Mouse (Mus musculus): ENCODE measurements around the gene Bri3. TPM values are rescaled to one million over a fixed set of nuclear protein-coding genes. Genes with fewer than 3 reads are reported as not detected.

Bri3 gene
- polyA plus RNA-seq, 1 experiment: 1.5 TPM

DNA sequence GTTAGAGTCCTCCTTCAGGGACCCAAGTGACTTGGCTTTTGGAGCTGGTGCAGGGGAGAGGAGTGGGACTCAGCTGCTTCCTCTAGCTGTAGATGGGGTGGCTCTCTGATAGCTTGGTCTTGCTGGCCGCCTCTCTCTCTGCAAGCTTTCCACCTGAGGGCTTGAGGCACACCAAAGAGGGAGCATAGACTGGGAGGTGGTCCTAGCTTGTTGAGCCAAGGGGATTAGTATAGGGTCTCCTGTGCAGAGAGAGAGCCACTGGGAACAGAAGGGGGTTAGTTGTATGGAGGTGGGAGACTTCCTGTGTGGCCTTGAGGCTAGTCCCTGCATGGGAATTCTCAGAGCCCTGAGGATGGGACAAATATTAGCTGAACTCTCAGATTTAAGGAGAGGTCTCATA, 12.7 kb downstream of the Bri3 start:
- Histone ChIP-seq H3K9me3 (ENCODE audit: control insufficient read depth, low read length) (no peaks in the 10 kb centered on the region), H3K36me3 (ENCODE audit: control insufficient read depth) (peaks cover 21% of the 10 kb centered on the region), H3K27me3 (ENCODE audit: control insufficient read depth) (peaks cover 13% of the 10 kb centered on the region), H3K4me1 (ENCODE audit: control insufficient read depth) (peaks cover 44% of the 10 kb centered on the region), H3K4me3 (replicated peaks) (peak overlapping the region; percentile 76)
- no peak for TF ChIP-seq GATA1 (IDR thresholded peaks at IDR 0.05; ENCODE audit: low read length)
- TF ChIP-seq TAL1 (IDR thresholded peaks at IDR 0.05; ENCODE audit: low read length): no peak

DNA sequence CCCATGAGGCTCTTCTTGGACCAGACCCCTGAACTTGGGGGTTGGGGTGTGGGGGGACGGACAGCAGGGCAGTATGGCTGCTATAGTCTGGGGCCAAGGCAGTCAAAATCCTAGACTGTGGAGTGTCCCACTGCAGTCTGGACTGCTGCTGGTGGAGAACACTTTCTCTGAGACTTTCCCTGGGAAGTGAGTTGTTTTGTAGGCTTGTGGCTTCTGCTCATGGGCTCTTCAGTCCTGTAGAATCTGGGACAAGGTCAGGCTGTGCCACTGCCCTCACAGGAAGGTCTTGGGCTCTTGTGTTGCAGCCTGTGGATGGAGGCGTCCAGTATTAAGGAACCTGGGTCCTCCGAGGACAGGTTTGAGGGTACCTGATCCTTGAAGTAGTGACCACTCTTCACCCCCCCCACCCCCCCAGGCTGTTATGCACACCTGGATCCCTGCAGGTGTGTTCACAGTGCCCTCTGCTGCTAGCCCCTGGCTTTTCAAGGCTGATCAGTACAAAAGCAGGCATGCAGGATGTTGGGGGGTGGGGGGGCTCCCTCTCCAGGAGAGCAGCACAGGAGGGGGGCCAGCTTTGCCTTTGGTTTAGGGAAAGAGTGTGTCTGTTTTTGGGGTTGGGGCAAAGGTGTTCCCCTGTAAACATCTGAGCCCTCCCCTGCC, 13.3 kb downstream of the Bri3 start:
- Histone ChIP-seq H3K9me3 (ENCODE audit: control insufficient read depth, low read length) (no peaks in the 10 kb centered on the region), H3K36me3 (ENCODE audit: control insufficient read depth) (peaks cover 21% of the 10 kb centered on the region), H3K4me1 (ENCODE audit: control insufficient read depth) (peaks cover 44% of the 10 kb centered on the region), H3K27me3 (ENCODE audit: control insufficient read depth) (peaks cover 13% of the 10 kb centered on the region), H3K4me3 (replicated peaks) (peak overlapping the region; percentile 76)
- TF ChIP-seq TAL1 (IDR thresholded peaks at IDR 0.05; ENCODE audit: low read length) (no peak), GATA1 (IDR thresholded peaks at IDR 0.05; ENCODE audit: low read length) (no peak)

DNA sequence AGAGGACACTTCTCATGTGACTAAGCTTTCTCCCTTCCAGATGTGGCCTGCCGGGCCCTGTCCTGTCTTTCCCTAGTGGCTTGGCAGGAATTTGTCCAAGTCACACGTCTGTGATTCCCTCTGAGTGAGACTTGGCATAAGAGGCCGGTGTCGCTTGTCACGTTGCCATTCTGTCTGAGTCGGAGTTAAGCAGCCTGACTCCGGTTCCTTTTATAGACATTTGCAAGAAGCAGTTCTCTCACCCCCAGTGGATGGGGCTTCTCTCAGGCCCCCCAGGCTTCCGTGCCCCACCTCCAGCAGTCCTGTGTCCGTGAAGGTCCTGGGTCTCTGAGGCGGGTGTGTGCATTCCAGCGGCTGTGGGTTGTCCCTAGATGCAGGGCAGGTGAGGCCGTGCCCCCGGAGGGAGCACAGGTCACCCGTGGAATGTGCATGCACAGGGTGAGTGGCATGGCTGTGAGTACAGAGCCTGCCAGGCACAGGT, 13.9 kb downstream of the Bri3 start:
- peaks cover 44% of the 10 kb centered on the region for H3K4me1 ChIP-seq (ENCODE audit: control insufficient read depth)
- H3K9me3 ChIP-seq (ENCODE audit: control insufficient read depth, low read length): no peaks in the 10 kb centered on the region
- peaks cover 13% of the 10 kb centered on the region for H3K27me3 ChIP-seq (ENCODE audit: control insufficient read depth)
- no peak for TF ChIP-seq TAL1 (IDR thresholded peaks at IDR 0.05; ENCODE audit: low read length)
- no peak for TF ChIP-seq GATA1 (IDR thresholded peaks at IDR 0.05; ENCODE audit: low read length)
- H3K4me3 ChIP-seq (replicated peaks): no peak overlapping the region
- peaks cover 24% of the 10 kb centered on the region for H3K36me3 ChIP-seq (ENCODE audit: control insufficient read depth)

DNA sequence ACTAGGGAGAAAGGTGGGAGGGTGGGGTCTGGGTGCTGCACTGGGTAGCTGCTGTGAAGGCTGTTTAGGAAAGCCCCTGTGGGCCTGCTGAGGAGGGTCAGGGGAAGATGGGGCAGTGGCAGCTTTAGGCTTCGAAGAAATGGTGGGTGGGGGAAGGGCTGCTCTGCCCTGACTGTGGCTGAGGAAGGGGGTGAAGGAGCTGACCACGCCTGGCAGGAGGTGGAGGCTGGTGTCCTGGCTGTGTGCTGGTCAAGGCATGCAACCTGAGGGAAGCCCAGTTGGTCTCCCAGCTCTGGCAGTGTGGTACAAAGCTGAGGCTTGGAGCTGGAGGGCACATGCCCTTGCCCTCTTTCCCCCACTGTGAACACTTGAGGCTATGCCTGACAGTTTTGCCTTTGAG, 14.4 kb downstream of the Bri3 start:
- TF ChIP-seq TAL1 (IDR thresholded peaks at IDR 0.05; ENCODE audit: low read length) (no peak), GATA1 (IDR thresholded peaks at IDR 0.05; ENCODE audit: low read length) (no peak)

DNA sequence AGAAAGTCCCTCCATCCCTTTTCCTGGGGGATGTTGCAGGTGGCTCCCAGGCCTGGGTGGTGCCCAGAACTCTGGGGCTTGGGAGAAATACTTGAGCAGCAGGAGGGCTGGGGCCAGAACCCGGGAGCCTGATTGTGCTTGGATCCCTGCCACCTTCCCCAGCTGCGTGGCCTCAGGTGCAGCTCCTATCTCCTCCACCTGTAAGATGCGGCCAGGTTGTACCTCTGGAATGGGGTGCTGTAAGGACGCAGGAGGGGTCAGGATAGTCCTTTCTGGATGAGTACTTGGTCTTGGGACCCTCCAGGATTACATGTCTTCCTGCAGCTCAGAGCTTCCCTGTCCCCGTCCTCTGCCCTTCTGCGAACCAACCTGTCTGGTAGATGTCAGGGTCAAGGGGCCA, 15.0 kb downstream of the Bri3 start:
- Histone ChIP-seq H3K36me3 (ENCODE audit: control insufficient read depth) (peaks cover 26% of the 10 kb centered on the region), H3K9me3 (ENCODE audit: control insufficient read depth, low read length) (no peaks in the 10 kb centered on the region), H3K27me3 (ENCODE audit: control insufficient read depth) (peaks cover 13% of the 10 kb centered on the region), H3K4me3 (replicated peaks) (no peak overlapping the region), H3K4me1 (ENCODE audit: control insufficient read depth) (peaks cover 37% of the 10 kb centered on the region)
- TF ChIP-seq TAL1 (IDR thresholded peaks at IDR 0.05; ENCODE audit: low read length): no peak

More for the DNA sequence above, 14.4 kb downstream of the Bri3 start:
- H3K4me3 ChIP-seq (replicated peaks): no peak overlapping the region
- no peaks in the 10 kb centered on the region for H3K9me3 ChIP-seq (ENCODE audit: control insufficient read depth, low read length)
- H3K36me3 ChIP-seq (ENCODE audit: control insufficient read depth): peaks cover 24% of the 10 kb centered on the region
- H3K27me3 ChIP-seq (ENCODE audit: control insufficient read depth): peaks cover 13% of the 10 kb centered on the region
- H3K4me1 ChIP-seq (ENCODE audit: control insufficient read depth): peaks cover 42% of the 10 kb centered on the region

DNA sequence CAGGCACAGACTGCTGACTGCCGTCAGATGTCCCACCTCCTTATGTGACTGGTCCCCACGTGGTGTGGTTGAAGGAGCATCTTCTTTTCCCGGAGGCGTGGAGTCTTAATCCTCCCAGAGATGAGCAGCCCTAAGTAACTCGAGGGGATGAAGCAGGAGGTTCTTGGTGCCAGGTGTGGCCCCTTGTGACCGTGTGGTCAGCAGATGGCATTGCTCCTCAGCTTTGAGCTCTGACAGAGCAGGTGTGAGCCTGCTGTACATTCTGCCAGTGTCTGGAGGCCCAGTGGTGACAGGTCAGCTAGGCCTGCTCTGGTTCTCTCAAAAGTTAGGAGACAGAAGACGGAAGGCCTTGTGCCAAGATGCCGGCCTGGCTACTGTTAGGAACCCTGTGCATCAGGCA, 16.2 kb downstream of the Bri3 start:
- no peak for TF ChIP-seq GATA1 (IDR thresholded peaks at IDR 0.05; ENCODE audit: low read length)
- TF ChIP-seq TAL1 (IDR thresholded peaks at IDR 0.05; ENCODE audit: low read length): no peak
- Histone ChIP-seq H3K9me3 (ENCODE audit: control insufficient read depth, low read length) (no peaks in the 10 kb centered on the region), H3K4me1 (ENCODE audit: control insufficient read depth) (peaks cover 29% of the 10 kb centered on the region), H3K27me3 (ENCODE audit: control insufficient read depth) (peaks cover 13% of the 10 kb centered on the region), H3K4me3 (replicated peaks) (no peak overlapping the region), H3K36me3 (ENCODE audit: control insufficient read depth) (peaks cover 34% of the 10 kb centered on the region)

DNA sequence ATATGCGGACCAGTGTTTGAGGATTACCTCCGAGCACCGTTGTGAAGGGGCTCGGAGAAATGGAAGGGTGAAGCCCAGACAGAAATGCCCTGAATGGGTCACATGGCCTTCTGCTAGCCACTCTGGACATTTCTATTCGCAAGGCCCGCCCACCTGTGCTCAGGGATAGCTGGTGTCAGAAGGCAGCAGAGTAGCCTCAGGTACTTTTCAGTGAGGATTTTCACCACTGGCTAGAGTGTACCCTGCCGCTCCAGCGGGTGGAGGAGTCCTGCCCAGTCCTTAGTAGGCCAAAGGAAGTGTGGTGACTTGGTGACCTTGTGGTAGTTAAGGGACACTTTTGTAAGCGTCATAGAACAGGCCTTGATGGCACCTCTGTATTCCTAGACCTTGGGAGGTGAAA, 17.1 kb downstream of the Bri3 start:
- Histone ChIP-seq H3K9me3 (ENCODE audit: control insufficient read depth, low read length) (no peaks in the 10 kb centered on the region), H3K4me1 (ENCODE audit: control insufficient read depth) (peaks cover 20% of the 10 kb centered on the region), H3K36me3 (ENCODE audit: control insufficient read depth) (peaks cover 36% of the 10 kb centered on the region), H3K4me3 (replicated peaks) (no peak overlapping the region), H3K27me3 (ENCODE audit: control insufficient read depth) (peaks cover 6% of the 10 kb centered on the region)
- TF ChIP-seq GATA1 (IDR thresholded peaks at IDR 0.05; ENCODE audit: low read length) (no peak), TAL1 (IDR thresholded peaks at IDR 0.05; ENCODE audit: low read length) (no peak)

DNA sequence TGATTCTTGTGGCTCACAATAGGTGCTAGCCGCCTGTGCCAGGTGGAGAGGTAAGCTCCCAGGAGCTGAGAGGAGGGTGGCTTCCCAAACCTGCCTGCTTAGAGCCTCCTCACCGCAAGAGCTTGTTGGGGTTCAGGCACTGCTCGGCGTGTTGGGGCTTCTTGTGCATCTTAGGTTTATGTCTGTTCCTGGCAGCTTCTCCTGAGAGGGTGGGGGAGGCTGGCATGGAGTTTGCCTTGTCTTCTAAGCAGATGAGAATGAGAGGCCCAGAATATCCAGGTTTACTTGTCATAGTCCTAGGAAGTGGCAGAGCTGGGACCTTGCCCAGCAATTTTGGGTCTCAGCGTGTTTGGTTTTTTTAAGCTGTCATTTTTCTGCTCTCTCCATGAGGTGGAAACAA, 17.6 kb downstream of the Bri3 start:
- peaks cover 2% of the 10 kb centered on the region for H3K27me3 ChIP-seq (ENCODE audit: control insufficient read depth)
- peaks cover 40% of the 10 kb centered on the region for H3K36me3 ChIP-seq (ENCODE audit: control insufficient read depth)
- H3K4me3 ChIP-seq (replicated peaks): no peak overlapping the region
- TF ChIP-seq TAL1 (IDR thresholded peaks at IDR 0.05; ENCODE audit: low read length): no peak
- no peak for TF ChIP-seq GATA1 (IDR thresholded peaks at IDR 0.05; ENCODE audit: low read length)
- peaks cover 15% of the 10 kb centered on the region for H3K4me1 ChIP-seq (ENCODE audit: control insufficient read depth)
- no peaks in the 10 kb centered on the region for H3K9me3 ChIP-seq (ENCODE audit: control insufficient read depth, low read length)

DNA sequence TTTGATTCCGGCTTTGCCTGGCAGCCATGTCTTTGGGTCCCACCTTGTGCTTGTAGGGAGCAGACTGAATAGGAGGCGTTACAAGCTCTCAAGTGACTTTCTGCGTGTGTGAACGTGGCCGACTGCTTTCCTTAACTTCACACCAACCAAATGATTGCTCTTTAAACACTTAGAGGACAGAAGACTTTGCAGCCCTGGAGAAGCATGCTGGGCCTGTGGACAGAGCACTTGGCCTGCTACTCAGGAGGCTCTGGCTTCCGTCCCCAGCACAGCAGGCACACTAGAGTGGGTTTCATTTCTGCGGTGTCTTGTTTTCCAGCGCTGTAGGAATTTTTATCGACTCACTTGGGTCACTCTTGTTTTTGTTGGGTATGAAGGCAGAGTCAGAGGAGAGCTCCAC, 18.8 kb downstream of the Bri3 start:
- no peaks in the 10 kb centered on the region for H3K9me3 ChIP-seq (ENCODE audit: control insufficient read depth, low read length)
- H3K27me3 ChIP-seq (ENCODE audit: control insufficient read depth): no peaks in the 10 kb centered on the region
- peaks cover 7% of the 10 kb centered on the region for H3K4me1 ChIP-seq (ENCODE audit: control insufficient read depth)
- TF ChIP-seq GATA1 (IDR thresholded peaks at IDR 0.05; ENCODE audit: low read length) (no peak), TAL1 (IDR thresholded peaks at IDR 0.05; ENCODE audit: low read length) (no peak)
- no peak overlapping the region for H3K4me3 ChIP-seq (replicated peaks)
- peaks cover 40% of the 10 kb centered on the region for H3K36me3 ChIP-seq (ENCODE audit: control insufficient read depth)

DNA sequence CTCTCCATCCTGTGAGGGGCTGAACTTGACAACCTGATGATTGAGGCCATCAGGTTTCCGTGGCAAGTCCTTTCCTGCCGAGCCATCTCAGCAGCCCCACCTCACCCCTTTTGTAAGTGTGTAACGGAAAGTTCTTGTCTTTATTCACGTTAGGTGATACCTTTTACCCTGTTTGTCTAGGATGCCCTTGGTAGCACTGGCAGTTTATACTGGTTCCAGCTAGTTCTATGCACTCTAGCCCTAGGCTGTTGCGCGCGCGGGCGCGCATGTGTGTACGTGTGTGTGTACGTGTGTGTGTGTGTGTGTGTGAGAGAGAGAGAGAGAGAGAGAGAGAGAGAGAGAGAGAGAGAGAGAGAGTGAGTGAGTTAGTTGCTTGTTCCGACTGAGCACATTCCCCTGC, 19.3 kb downstream of the Bri3 start:
- H3K36me3 ChIP-seq (ENCODE audit: control insufficient read depth): peaks cover 37% of the 10 kb centered on the region
- H3K27me3 ChIP-seq (ENCODE audit: control insufficient read depth): no peaks in the 10 kb centered on the region
- H3K4me1 ChIP-seq (ENCODE audit: control insufficient read depth): peaks cover 5% of the 10 kb centered on the region
- H3K4me3 ChIP-seq (replicated peaks): no peak overlapping the region
- TF ChIP-seq TAL1 (IDR thresholded peaks at IDR 0.05; ENCODE audit: low read length) (no peak), GATA1 (IDR thresholded peaks at IDR 0.05; ENCODE audit: low read length) (no peak)
- no peaks in the 10 kb centered on the region for H3K9me3 ChIP-seq (ENCODE audit: control insufficient read depth, low read length)

Data from erythroblast, embryonic 14.5 days (primary cell).